Mouse (Mus musculus) MEL (cell line): ENCODE measurements around the gene Mapkap1. TPM values are rescaled to one million over a fixed set of nuclear protein-coding genes. Genes with fewer than 3 reads are reported as not detected.
A peak's percentile ranks its signal among the peaks of the same experiment; 100 is the strongest.
"Not testable (repeated sequence)": the region's sequence is repeated elsewhere in the genome, so short reads cannot be mapped to it uniquely, and the experiment has no call there.

ENCODE experiments used
- DNase-seq: peaks from one replicate; pipeline ENCODE4 v3.0.0; 2011; ENCODE audit warnings: low read depth, low spot score
- H3K27ac ChIP-seq: 2 replicates; pipeline ENCODE4 v1.5.1; 2012; ENCODE audit warnings: low read depth, mild to moderate bottlenecking, control low read depth, low read length, moderate library complexity; ENCODE audit not compliant: control insufficient read depth
- H3K27me3 ChIP-seq, 2 experiments: fragments of 150-350 bp in 1 of 2; sonication (generic) in 1 of 2; 2 replicates each; pipeline ENCODE4 v1.6.1; 2012; ENCODE audit warnings: low read length in 2 of 2, mild to moderate bottlenecking in 2 of 2, improper control_type of control experiment in 1 of 2, moderate library complexity in 1 of 2; ENCODE audit not compliant: insufficient read depth in 2 of 2, control insufficient read depth in 1 of 2
- H3K36me3 ChIP-seq, 2 experiments: 2 replicates each; pipeline ENCODE4 v1.6.1; 2012 to 2014; ENCODE audit warnings: low read length in 2 of 2, improper control_type of control experiment in 1 of 2, inconsistent platforms in 1 of 2, mild to moderate bottlenecking in 1 of 2; ENCODE audit not compliant: insufficient read depth in 2 of 2, control insufficient read depth in 1 of 2
- H3K4me1 ChIP-seq, 2 experiments: fragments of 150-350 bp in 1 of 2; sonication (generic) in 1 of 2; 2 replicates each; pipeline ENCODE4 v1.6.1; 2012; ENCODE audit warnings: low read length in 2 of 2, improper control_type of control experiment in 1 of 2, mild to moderate bottlenecking in 1 of 2; ENCODE audit not compliant: insufficient read depth in 2 of 2, control insufficient read depth in 1 of 2
- H3K4me3 ChIP-seq, 2 experiments: fragments of 150-350 bp in 1 of 2; sonication (generic) in 1 of 2; 2 replicates each; pipeline ENCODE4 v1.5.1; 2012; ENCODE audit warnings: low read depth in 2 of 2, low read length in 2 of 2, mild to moderate bottlenecking in 2 of 2, moderate library complexity in 2 of 2, control low read depth in 1 of 2, improper control_type of control experiment in 1 of 2; ENCODE audit not compliant: control insufficient read depth in 1 of 2, insufficient read depth in 1 of 2
- H3K79me2 ChIP-seq: 2 replicates; pipeline ENCODE4 v1.6.1; 2012; ENCODE audit warnings: mild to moderate bottlenecking, low read length, moderate library complexity; ENCODE audit not compliant: control insufficient read depth, poor library complexity, insufficient read depth
- H3K9ac ChIP-seq: 2 replicates; pipeline ENCODE4 v1.6.1; 2012; ENCODE audit warnings: low read depth, mild to moderate bottlenecking, control low read depth, low read length, moderate library complexity; ENCODE audit not compliant: control insufficient read depth, poor library complexity, severe bottlenecking
- H3K9me3 ChIP-seq: fragments of 150-350 bp; sonication (generic); replicated peaks from 2 replicates; pipeline ENCODE4 v1.6.1; 2012; ENCODE audit warnings: mild to moderate bottlenecking, low read length, improper control_type of control experiment, moderate library complexity; ENCODE audit not compliant: insufficient read depth
- BHLHE40 ChIP-seq: IDR thresholded peaks from 2 replicates; pipeline ENCODE4 v1.6.1; 2012; ENCODE audit warnings: low read depth, mild to moderate bottlenecking, inconsistent platforms, low read length, improper control_type of control experiment, borderline replicate concordance
- CHD2 ChIP-seq: IDR thresholded peaks from 2 replicates; pipeline ENCODE4 v1.6.1; 2011; ENCODE audit warnings: low read length, improper control_type of control experiment
- EP300 ChIP-seq, 2 experiments: IDR thresholded peaks; 2 replicates each; pipeline ENCODE4 v1.6.1; 2011; ENCODE audit warnings: improper control_type of control experiment in 2 of 2, low read length in 2 of 2, low read depth in 1 of 2, mild to moderate bottlenecking in 1 of 2
- ETS1 ChIP-seq: IDR thresholded peaks from 2 replicates; pipeline ENCODE4 v1.6.1; 2012; ENCODE audit warnings: low read depth, mild to moderate bottlenecking, inconsistent platforms, low read length, improper control_type of control experiment, moderate library complexity
- GATA1 ChIP-seq: IDR thresholded peaks from 2 replicates; pipeline ENCODE4 v1.6.1; 2011; ENCODE audit warnings: low read depth, low read length, improper control_type of control experiment
- MAFK ChIP-seq: IDR thresholded peaks from 2 replicates; pipeline ENCODE4 v1.6.1; 2011; ENCODE audit warnings: low read depth, mild to moderate bottlenecking, low read length, improper control_type of control experiment, borderline replicate concordance
- MXI1 ChIP-seq: IDR thresholded peaks from 2 replicates; pipeline ENCODE4 v1.6.1; 2011; ENCODE audit warnings: mild to moderate bottlenecking, low read depth, low read length, improper control_type of control experiment
- POLR2AphosphoS2 ChIP-seq: IDR thresholded peaks from 2 replicates; pipeline ENCODE4 v1.6.1; 2011; ENCODE audit warnings: low read length, improper control_type of control experiment
- POLR2AphosphoS5 ChIP-seq: IDR thresholded peaks from 2 replicates; pipeline ENCODE4 v1.6.1; 2012; ENCODE audit warnings: low read depth, borderline replicate concordance, mild to moderate bottlenecking, inconsistent platforms, low read length, moderate library complexity, mixed read lengths
- RCOR1 ChIP-seq: IDR thresholded peaks from 2 replicates; pipeline ENCODE4 v1.6.1; 2012; ENCODE audit warnings: low read depth, mild to moderate bottlenecking, inconsistent platforms, low read length, improper control_type of control experiment
- TCF12 ChIP-seq: IDR thresholded peaks from 2 replicates; pipeline ENCODE4 v1.6.1; 2014; ENCODE audit warnings: low read depth, mild to moderate bottlenecking, inconsistent platforms, low read length, improper control_type of control experiment, moderate library complexity
- USF2 ChIP-seq, 2 experiments: IDR thresholded peaks; 2 replicates each; pipeline ENCODE4 v1.6.1; 2011 to 2012; ENCODE audit warnings: improper control_type of control experiment in 2 of 2, low read length in 2 of 2, borderline replicate concordance in 1 of 2, inconsistent platforms in 1 of 2, low read depth in 1 of 2, mild to moderate bottlenecking in 1 of 2; ENCODE audit not compliant: insufficient read depth in 1 of 2
- ZMIZ1 ChIP-seq: IDR thresholded peaks from 2 replicates; pipeline ENCODE4 v1.6.1; 2012; ENCODE audit warnings: low read depth, mild to moderate bottlenecking, inconsistent platforms, low read length, improper control_type of control experiment, moderate library complexity
- ZNF384 ChIP-seq: IDR thresholded peaks from 2 replicates; pipeline ENCODE4 v1.6.1; 2012; ENCODE audit warnings: low read depth, mild to moderate bottlenecking, inconsistent platforms, low read length, improper control_type of control experiment
- polyA plus RNA-seq, 2 experiments: library from polyadenylated mRNA; stranded (reverse) in 1 of 2; unstranded in 1 of 2; fragments of >175 nt in 1 of 2; fragments of >200 nt in 1 of 2; gene quantifications; 2 replicates each; pipeline versions ENCODE4 v1.2.1 to v1.2.4; 2012; ENCODE audit warnings: low replicate concordance in 2 of 2, low read depth in 1 of 2; ENCODE audit not compliant: insufficient read length in 2 of 2, insufficient read depth in 1 of 2, missing spikeins in 1 of 2
- total RNA-seq: library from RNA; depleted of rRNA; stranded (reverse); fragments of 300-350 nt; gene quantifications from 2 replicates; pipeline ENCODE4 v1.2.3, GENCODE M21; 2012

Mapkap1 gene
- total and polyA plus RNA-seq, 3 experiments, result 42.1 to 52.5 TPM; not detected in 1

- Histone ChIP-seq H3K4me3 (no peak overlapping the region), H3K36me3 (peaks cover 0 to 9% of the 10 kb centered on the region in 2 experiments; a peak in 2 of 4 replicates), H3K27me3 (no peaks in the 10 kb centered on the region), H3K27ac (peak overlapping the region; percentile 36; the same call in 1 of the 2 replicates), H3K9ac (no peak overlapping the region), H3K4me1 (peaks cover 0 to 9% of the 10 kb centered on the region in 2 experiments; a peak in 2 of 4 replicates), H3K9me3 (no peaks in the 10 kb centered on the region), H3K79me2 (no peaks in the 10 kb centered on the region)
- TF ChIP-seq ZNF384 (peak; percentile 73), RCOR1 (peak; percentile 30; the same call in 1 of the 2 replicates), CHD2 (no peak), ZMIZ1 (no peak), POLR2AphosphoS5 (no peak), USF2 (IDR thresholded peaks at IDR 0.05; ENCODE audit: borderline replicate concordance in 1 of 2, insufficient read depth in 1 of 2, low read depth in 1 of 2, low read length in 2 of 2) (no peak), BHLHE40 (no peak), GATA1 (peak; percentile 66), EP300 (IDR thresholded peaks at IDR 0.05; ENCODE audit: low read depth in 1 of 2, low read length in 2 of 2) (peak; percentile 29 to 57; a peak in 2 of 4 replicates), MXI1 (no peak), ETS1 (0 out of 2 replicates have a peak, but pooled peaks have one; percentile 28), MAFK (no peak), POLR2AphosphoS2 (no peak), TCF12 (0 out of 2 replicates have a peak, but pooled peaks have one; percentile 22)
- DNase-seq, result peak; percentile 62
Observed at GRCm38 (mm10) chr2:34503975-34504730, 97.6 kb downstream of the Mapkap1 start.

- not testable (repeated sequence) for H3K4me3 ChIP-seq, H3K27ac ChIP-seq, DNase-seq, H3K79me2 ChIP-seq, H3K36me3 ChIP-seq, H3K9me3 ChIP-seq, H3K9ac ChIP-seq, H3K4me1 ChIP-seq, H3K27me3 ChIP-seq
- peak; percentile 76 for TF ChIP-seq ZNF384
Observed at GRCm38 (mm10) chr2:34506162-34506561, 99.6 kb downstream of the Mapkap1 start.
